Mouse (Mus musculus) gonadal fat pad, adult 2 months (tissue): ENCODE data around the gene Eipr1. TPM values are rescaled to one million over a fixed set of nuclear protein-coding genes. Genes with fewer than 3 reads are reported as not detected.
"Not testable (repeated sequence)": the region's sequence is repeated elsewhere in the genome, so short reads cannot be mapped to it uniquely, and the experiment has no call there.

Experiments
- DNase-seq: peaks from one replicate; pipeline ENCODE4 v3.0.0-alpha.2; 2012; ENCODE audit warnings: low read depth
- polyA plus RNA-seq: library from polyadenylated mRNA; depleted of rRNA; stranded (reverse); fragments of >200 nt; gene quantifications from 2 replicates; pipeline ENCODE4 v1.2.3, GENCODE M21; 2012; rRNA removed

Gene Eipr1
- polyA plus RNA-seq, 1 experiment: 51.6 TPM

- no peak for DNase-seq
These were observed 136.1 kb downstream of the Eipr1 start for GRCm38 (mm10) chr12:28887712-28888111.

DNA sequence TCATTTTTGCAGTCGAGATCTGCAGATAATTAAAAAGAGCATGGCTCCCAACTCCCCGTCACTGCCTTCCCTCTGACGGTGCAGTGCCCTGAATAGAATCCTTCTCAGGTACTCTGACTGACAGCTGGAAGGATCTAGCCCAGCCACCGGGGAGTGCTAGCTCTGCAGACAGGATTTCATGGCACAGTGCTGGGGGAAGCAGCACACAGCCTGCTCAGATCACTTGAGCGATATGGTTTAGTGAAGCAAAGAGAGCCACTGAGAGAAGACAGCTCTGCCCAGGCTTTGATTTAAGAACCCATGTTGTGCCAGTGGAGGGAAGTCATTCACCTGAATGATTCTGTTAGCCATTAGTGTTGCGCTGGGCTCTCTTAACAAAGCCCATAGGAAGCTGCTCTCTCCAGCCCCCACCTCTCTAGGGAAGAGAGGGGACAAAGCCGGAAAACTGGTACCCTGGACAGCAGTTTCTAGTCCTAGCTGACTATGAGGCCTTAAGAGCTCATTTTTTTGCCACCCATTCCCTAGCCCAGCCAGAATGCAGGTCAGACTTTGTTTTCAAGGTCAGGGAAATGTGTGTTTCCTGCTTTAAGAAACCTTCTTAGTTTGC lies 137.6 kb downstream of the Eipr1 start:
- no peak for DNase-seq

GRCm38 (mm10) chr12:28891523-28891922 lies 139.9 kb downstream of the Eipr1 start:
- no peak for DNase-seq

DNA sequence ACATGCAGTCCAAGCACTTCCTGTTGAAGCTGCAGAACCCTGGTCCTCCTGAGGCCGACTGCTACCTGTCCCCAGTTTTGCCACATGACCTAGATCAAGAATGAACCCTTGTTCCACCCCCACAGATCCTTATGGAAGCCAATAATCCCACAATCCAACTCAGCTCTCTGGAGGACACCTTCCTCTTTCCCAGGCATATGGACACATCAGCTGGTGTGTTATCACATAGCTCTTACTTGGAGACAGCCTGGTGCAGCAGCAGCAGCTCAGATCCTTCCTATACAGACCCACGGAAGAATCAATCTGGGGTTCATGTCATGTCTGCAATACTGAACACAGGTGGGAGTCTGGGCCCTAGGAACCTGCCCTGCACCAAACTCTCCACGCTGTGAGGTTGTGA lies 145.0 kb downstream of the Eipr1 start:
- DNase-seq: no peak

GRCm38 (mm10) chr12:28898307-28898706 lies 146.7 kb downstream of the Eipr1 start:
- DNase-seq: no peak

DNA sequence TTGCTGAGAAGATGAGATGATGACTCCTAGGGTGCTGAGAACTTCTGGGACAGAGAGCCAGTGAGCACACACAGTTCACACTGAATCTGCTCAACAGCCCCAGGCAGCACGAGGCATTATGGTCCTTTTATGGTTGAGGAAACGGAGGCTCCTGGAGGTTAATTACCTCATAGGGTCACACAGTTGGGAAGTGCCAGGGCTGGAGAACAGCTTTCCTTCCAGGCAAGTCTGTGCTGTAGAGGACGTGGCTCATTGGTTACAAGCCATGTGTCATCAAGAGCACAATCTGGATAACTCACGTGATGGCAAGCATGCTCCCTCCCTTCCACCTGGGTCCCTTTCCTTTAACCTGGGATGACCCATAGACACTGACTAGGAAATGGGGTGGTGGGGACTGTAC lies 148.1 kb downstream of the Eipr1 start:
- no peak for DNase-seq

- DNase-seq: no peak
These were observed 148.7 kb downstream of the Eipr1 start for GRCm38 (mm10) chr12:28900341-28900740.

DNA sequence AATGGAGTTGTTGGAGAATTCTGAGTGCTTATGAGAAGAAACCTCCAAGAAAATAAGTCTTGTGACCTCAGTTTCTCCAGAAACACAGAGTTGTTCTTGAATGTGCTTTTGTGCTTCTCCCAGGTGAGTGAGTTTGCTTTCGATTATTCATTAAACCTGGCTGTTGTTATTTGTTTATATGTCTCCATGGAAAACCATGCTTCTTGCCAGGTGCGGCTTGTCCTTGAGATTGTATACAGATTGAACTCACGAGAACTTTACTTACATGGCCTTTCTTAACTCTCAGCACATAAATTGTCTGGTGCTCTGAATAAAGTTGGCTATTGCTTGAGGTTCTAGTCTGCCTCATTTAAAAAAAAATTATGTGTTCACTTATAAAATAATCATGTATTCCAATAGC lies 150.5 kb downstream of the Eipr1 start:
- no peak for DNase-seq

DNA sequence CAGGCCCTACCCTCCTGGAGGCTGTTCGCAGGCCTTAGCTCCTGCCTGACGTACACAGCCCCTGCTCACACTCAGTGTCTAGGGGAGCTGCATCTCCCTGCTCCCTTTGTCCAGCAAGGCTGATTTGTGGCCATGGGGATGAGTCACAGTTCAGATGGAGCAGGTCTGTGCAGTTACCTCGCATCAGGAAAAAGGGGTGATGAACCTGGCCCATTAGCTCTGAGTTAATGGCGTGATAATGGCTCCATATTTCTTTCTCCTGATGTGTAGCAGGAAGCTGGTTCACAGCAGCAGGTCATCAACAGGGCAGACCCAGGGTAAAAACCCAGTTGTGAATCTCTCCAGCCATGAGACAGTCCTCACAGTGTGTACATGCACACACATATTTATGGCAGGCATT lies 151.5 kb downstream of the Eipr1 start:
- no peak for DNase-seq

DNA sequence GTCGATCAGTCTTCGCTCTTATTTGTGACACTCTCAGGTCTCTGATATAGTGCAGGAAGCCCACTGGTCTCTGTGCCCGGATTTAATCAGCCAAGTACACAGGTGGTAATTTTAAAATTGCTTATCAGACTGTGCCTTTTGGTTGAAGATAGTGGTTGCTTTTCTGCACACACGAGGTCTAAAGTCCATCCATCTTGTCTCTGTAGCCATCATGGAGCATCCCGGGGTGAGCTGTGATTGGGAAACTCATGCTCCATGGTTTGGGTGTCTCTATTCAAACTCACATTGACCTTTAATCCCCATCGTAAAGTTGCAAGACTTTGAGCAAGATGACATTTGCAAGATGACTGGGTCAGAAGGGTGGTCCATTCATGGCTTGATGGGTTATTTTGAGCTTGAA lies 153.9 kb downstream of the Eipr1 start:
- DNase-seq: no peak

DNA sequence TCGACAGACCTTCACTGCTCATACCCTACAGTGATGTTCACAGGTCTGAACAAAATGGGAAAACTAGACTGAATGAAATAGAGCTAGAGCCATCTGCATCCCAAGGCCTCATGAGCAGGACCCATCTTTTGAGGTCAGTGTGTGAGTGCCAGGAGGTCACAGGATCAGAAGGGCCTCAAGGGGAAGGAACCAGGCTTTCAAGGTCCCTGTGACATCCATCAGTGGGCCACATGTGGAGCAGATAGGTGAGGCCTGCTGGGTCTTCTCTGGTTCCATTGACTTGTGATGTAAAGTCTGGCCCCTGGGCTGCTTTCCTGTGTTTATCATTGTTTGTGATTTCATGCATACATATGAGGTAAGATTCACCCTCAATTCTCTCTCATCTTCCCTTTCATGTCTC lies 154.4 kb downstream of the Eipr1 start:
- no peak for DNase-seq

GRCm38 (mm10) chr12:28906809-28907297 lies 155.2 kb downstream of the Eipr1 start:
- DNase-seq: no peak

DNA sequence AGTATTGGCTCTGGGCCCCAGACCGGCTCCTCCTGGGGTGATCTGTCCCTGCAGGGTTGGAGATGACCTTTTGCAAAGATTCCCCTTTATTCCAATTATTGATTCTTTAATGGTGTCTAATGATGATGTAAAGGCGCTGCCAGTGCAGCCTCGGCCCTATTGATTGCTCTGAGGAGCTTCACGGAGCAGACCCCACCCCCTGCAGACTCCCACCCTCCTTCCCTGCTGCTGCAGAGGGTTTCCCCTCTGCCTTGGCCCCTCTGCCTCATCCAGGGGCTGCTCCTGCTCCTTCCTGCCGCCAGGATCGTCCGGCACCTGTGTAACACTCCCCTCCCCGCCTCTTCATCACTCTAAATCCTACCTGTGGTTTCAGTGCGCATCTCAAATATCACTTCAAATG lies 156.2 kb downstream of the Eipr1 start:
- DNase-seq: no peak

DNA sequence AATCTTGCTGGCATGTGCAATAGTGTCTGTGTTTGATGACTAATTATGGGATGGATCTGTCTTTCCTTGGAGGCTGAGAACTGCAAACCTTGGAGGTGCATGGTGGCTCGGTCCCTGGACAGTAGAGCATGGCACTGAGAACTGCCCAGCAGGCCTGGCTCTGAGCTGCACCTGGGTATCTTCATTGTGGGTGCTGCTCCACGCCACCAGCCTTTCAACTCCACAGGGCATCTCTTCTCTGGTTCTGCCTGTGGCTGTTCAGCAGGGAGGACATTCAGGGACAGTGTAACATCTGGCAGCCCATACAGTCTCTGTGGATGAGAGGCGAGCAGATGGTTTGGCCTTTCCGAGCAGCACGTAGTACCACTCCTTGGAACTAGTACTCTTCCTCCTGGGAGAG lies 158.2 kb downstream of the Eipr1 start:
- DNase-seq: no peak

DNA sequence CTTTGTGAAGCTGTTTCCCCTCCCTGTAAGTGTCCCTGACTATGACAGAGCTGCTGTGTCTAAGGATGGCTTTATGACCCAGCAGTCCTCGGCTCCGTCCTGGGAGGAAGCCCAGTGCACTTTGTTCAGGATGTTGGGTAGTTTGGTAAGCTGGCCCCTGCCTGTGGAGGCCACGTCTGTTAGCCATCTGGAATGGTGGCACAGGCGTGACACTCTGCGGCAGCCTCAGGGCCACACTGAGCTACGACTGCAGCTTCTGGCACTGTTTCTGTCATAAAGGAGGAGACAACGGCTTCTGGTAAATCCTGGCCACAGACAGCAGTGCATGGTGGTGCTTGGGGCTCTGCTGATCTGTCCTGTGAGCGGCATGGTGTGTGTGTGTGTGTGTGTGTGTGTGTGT lies 159.0 kb downstream of the Eipr1 start:
- no peak for DNase-seq

DNA sequence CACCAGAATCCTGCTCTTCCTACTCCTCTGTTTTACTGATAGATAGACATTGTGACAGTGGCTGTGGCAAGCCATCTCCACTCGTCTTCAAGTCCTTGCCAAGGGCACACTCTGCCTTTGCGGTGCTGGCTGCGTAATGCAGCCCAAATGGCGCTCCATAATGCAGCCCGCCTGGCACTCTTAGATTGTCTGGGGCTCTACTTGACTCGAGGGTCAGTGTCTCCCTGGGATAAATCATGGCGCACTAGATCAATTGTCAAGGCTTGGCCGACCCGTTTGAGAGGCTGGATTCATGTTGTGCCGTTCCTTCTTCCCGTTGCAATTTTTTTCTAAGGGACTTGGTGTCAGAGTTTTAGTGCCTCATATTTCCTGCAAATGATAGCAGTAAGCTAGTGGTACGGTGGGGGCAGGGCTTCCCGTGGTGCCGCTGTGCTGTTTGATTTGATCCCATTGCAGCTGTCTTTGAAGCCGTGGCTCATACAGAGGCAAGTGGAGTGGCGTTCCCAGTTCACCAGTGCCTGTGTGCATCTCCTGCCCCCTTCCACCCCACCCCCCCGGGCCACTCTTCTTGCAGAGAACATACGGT lies 160.8 kb downstream of the Eipr1 start:
- DNase-seq: no peak

DNA sequence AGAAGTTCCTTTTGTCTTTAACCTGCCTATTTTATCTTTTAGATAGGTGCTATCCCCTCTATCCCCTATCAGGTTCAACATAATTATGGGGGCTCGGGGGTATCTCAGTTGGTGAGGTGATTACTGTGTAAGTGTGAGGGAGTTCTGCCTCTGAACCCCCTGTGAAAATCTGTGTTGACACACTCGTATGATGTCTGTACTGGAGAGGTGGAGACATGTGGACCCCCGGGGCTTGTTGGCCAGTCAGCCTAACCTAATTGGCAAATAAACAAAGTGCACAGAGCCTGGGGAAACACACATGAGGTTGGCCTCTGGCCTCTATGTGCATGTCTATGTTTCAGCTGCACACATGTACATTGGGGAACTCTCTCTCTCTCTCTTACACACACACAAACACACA lies 161.5 kb downstream of the Eipr1 start:
- DNase-seq: no peak

DNA sequence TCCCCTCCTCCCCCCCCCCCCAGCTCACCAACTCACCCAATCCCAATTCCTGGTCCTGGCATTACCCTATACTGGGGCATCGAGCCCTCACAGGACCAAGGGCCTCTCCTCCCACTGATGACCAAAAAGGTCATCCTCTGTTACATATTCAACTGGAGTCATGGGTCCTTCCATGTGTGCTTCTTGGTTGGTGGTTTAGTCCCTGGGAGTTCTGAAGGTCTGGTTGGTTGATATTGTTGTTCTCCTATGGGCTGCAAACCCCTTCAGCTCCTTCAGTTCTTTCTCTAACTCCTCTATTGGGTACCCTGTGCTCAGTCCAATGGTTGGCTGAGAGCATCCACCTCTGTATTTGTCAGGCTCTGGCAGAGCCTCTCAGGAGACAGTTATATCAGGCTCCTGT lies 162.5 kb downstream of the Eipr1 start:
- not testable (repeated sequence) for DNase-seq

Other genes starting within 250 kb of the Eipr1 start
- gene Dcdc2c, start 199.4 kb upstream of the Eipr1 start, polyA plus RNA-seq: not detected in 2 replicates
- 0.36 and 0.93 TPM in 2 replicates for gene Allc, start 169.3 kb upstream of the Eipr1 start, polyA plus RNA-seq
- 2.0 and 2.5 TPM in 2 replicates for gene Colec11, start 128.4 kb upstream of the Eipr1 start, polyA plus RNA-seq
- 322 and 337 TPM in 2 replicates for gene Rps7, start 115.8 kb upstream of the Eipr1 start, polyA plus RNA-seq
- gene Rnaseh1, start 102.2 kb upstream of the Eipr1 start, polyA plus RNA-seq: 12.5 and 12.6 TPM in 2 replicates
- gene Adi1, start 76.6 kb upstream of the Eipr1 start, polyA plus RNA-seq: 31.7 and 49.8 TPM in 2 replicates
- gene Trappc12, start 1.3 kb upstream of the Eipr1 start, polyA plus RNA-seq: 30.7 and 31.1 TPM in 2 replicates